In the genomic region with DNA sequence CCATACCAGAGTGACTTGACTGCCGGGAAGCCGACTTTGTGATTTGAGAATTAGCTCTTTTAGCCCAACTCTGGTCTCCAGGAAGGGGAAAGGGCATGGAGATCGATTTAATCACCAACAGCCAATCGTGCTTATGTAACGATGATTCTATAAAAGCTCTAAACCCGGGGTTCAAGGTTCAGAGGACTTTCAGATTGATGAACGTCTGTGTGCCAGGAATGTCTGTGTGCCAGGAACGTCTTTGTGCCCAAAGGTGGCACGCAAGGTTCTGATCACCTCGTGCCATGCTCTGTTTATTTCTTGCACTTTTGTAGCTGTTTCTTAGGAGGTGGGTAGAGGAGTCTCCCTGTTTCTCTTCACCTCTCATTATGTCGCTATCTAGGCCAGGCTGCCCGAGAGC, we compare ENCODE assay signal across 29 mouse cellular contexts. TPM values are rescaled to one million over a fixed set of nuclear protein-coding genes. Genes with fewer than 3 reads are reported as not detected.
DNase-seq lines count a peak whose midpoint lies in the region; ATAC-seq and TF ChIP-seq lines count a peak whose summit lies in the region.
"Had no signal": no experiment of that assay in that cellular context is flagged by ENCODE, and none has a peak within 500 bp of the region (broad histone marks: within the 10 kb centered on the region; RNA-seq: fewer than 3 reads in every experiment).

No protein-coding gene starts in this region.

- no peaks in the 10 kb centered on the region for H3K79me2 ChIP-seq in liver, adult 2 months (ENCODE audit: control insufficient read depth, insufficient read depth, low read length)

- ATAC-seq in kidney, embryonic 14.5 days (ENCODE audit: low FRiP score, low TSS enrichment): no peak
- ATAC-seq in kidney, embryonic 15.5 days (replicated peaks; ENCODE audit: low FRiP score): no peak
- no peak for ATAC-seq in liver, embryonic 11.5 days (replicated peaks; ENCODE audit: low FRiP score)
- ATAC-seq: forebrain, embryonic 13.5 days; forebrain, embryonic 16.5 days; hindbrain, embryonic 16.5 days; Patski had no signal

- no peaks in the 10 kb centered on the region for H3K27me3 ChIP-seq in kidney, embryonic 14.5 days (ENCODE audit: control insufficient read depth, insufficient read depth, low read length)
- no peaks in the 10 kb centered on the region for H3K27me3 ChIP-seq in kidney, embryonic 15.5 days
- H3K27me3 ChIP-seq in liver, adult 2 months (ENCODE audit: control insufficient read depth, insufficient read depth, low read length): no peaks in the 10 kb centered on the region
- no peaks in the 10 kb centered on the region for H3K27me3 ChIP-seq in liver, embryonic 11.5 days (replicated peaks; ENCODE audit: control insufficient read depth, insufficient read depth, low read length)
- H3K27me3 ChIP-seq: heart, embryonic 12.5 days; heart, embryonic 15.5 days; hindbrain, embryonic 13.5 days; Patski had no signal

- no peaks in the 10 kb centered on the region for H3K36me3 ChIP-seq in kidney, embryonic 14.5 days (ENCODE audit: control insufficient read depth, insufficient read depth, low read length)
- no peaks in the 10 kb centered on the region for H3K36me3 ChIP-seq in kidney, embryonic 15.5 days
- no peaks in the 10 kb centered on the region for H3K36me3 ChIP-seq in liver, adult 2 months (ENCODE audit: control insufficient read depth, insufficient read depth, low read length)
- no peaks in the 10 kb centered on the region for H3K36me3 ChIP-seq in liver, embryonic 11.5 days (ENCODE audit: control insufficient read depth, insufficient read depth, low read length)
- H3K36me3 ChIP-seq: forebrain, embryonic 10.5 days; G1E; heart, embryonic 15.5 days; hindbrain, embryonic 10.5 days; hindbrain, embryonic 13.5 days had no signal

- no peak overlapping the region for H3K4me2 ChIP-seq in kidney, embryonic 14.5 days (replicated peaks; ENCODE audit: low read depth, low read length)
- H3K4me2 ChIP-seq in kidney, embryonic 15.5 days: no peak overlapping the region
- no peak overlapping the region for H3K4me2 ChIP-seq in liver, embryonic 11.5 days
- H3K4me2 ChIP-seq: forebrain, embryonic 13.5 days; heart, embryonic 12.5 days; heart, embryonic 15.5 days; hindbrain, embryonic 13.5 days had no signal

- DNase-seq in kidney, adult 11 months: peak; percentile 12
- DNase-seq in kidney, adult 8-10 months: peak; percentile 38 to 48
- peak; percentile 98 for DNase-seq in liver, adult 2 months (ENCODE audit: extremely low read depth, low read depth, low spot score)
- DNase-seq in liver, embryonic 11.5 days (ENCODE audit: low spot score): no peak
- DNase-seq: adrenal gland, postnatal 10 days; adrenal gland, postnatal 36 days; B cell, adult 2 months; cerebellum, adult 18-20 months; cerebellum, adult 9-10 months; cerebellum, postnatal 14 days; gastrocnemius, postnatal 10 days; gastrocnemius, postnatal 36 days; heart, postnatal 10 days; heart, postnatal 36 days had no signal

- TF ChIP-seq CTCF in liver, adult 2 months (IDR thresholded peaks at IDR 0.05; ENCODE audit: low read depth, low read length): no peak

- H3K4me3 ChIP-seq in kidney, embryonic 14.5 days (ENCODE audit: low read length): no peak overlapping the region
- no peak overlapping the region for H3K4me3 ChIP-seq in kidney, embryonic 15.5 days (replicated peaks)
- no peak overlapping the region for H3K4me3 ChIP-seq in liver, adult 2 months (ENCODE audit: insufficient read depth, low read depth, low read length)
- H3K4me3 ChIP-seq in liver, embryonic 11.5 days (ENCODE audit: low read depth, low read length): no peak overlapping the region
- H3K4me3 ChIP-seq: forebrain, embryonic 10.5 days; forebrain, embryonic 13.5 days; heart, embryonic 12.5 days; heart, embryonic 15.5 days; hindbrain, embryonic 10.5 days; hindbrain, embryonic 13.5 days had no signal

- TF ChIP-seq POLR2A in liver, adult 2 months (IDR thresholded peaks at IDR 0.05; ENCODE audit: extremely low read depth, insufficient read depth, low read length): no peak

- no peak overlapping the region for H3K27ac ChIP-seq in kidney, embryonic 14.5 days (ENCODE audit: low read depth, low read length)
- no peak overlapping the region for H3K27ac ChIP-seq in kidney, embryonic 15.5 days
- peak overlapping the region; percentile 83 for H3K27ac ChIP-seq in liver, adult 2 months (replicated peaks; ENCODE audit: insufficient read depth, low read depth, low read length)
- H3K27ac ChIP-seq in liver, embryonic 11.5 days (ENCODE audit: low read depth, low read length): no peak overlapping the region
- H3K27ac ChIP-seq: forebrain, embryonic 10.5 days; forebrain, embryonic 13.5 days; heart, embryonic 15.5 days; hindbrain, embryonic 10.5 days; hindbrain, embryonic 13.5 days had no signal

- no peaks in the 10 kb centered on the region for H3K4me1 ChIP-seq in kidney, embryonic 14.5 days (ENCODE audit: control insufficient read depth, insufficient read depth, low read length)
- peaks cover 7% of the 10 kb centered on the region for H3K4me1 ChIP-seq in kidney, embryonic 15.5 days
- peaks cover 15% of the 10 kb centered on the region for H3K4me1 ChIP-seq in liver, adult 2 months (ENCODE audit: control insufficient read depth, insufficient read depth, low read length)
- no peaks in the 10 kb centered on the region for H3K4me1 ChIP-seq in liver, embryonic 11.5 days (replicated peaks; ENCODE audit: control insufficient read depth, insufficient read depth, low read length)
- H3K4me1 ChIP-seq: forebrain, embryonic 13.5 days; hindbrain, embryonic 10.5 days; hindbrain, embryonic 13.5 days had no signal

- H3K9ac ChIP-seq in kidney, embryonic 14.5 days (ENCODE audit: low read depth, low read length): no peak overlapping the region; the same call in 1 of the 2 replicates
- H3K9ac ChIP-seq in kidney, embryonic 15.5 days: no peak overlapping the region
- peak overlapping the region; percentile 27 for H3K9ac ChIP-seq in liver, adult 2 months (ENCODE audit: low read depth, low read length)
- no peak overlapping the region for H3K9ac ChIP-seq in liver, embryonic 11.5 days (ENCODE audit: low read depth, low read length)
- H3K9ac ChIP-seq: forebrain, embryonic 13.5 days; heart, embryonic 12.5 days; heart, embryonic 15.5 days; hindbrain, embryonic 13.5 days had no signal

- whole genome bisulfite sequencing in kidney, embryonic 14.5 days: 89% methylated on average over 12 of the region's 12 CpGs
- 88% methylated on average over 12 of the region's 12 CpGs for WGBS in kidney, embryonic 15.5 days
- WGBS in liver, adult 2 months: 26% methylated on average over 12 of the region's 12 CpGs
- WGBS in liver, embryonic 11.5 days: 80% methylated on average over 12 of the region's 12 CpGs

- no peaks in the 10 kb centered on the region for H3K9me3 ChIP-seq in kidney, embryonic 14.5 days (ENCODE audit: control insufficient read depth, low read length)
- no peaks in the 10 kb centered on the region for H3K9me3 ChIP-seq in kidney, embryonic 15.5 days (replicated peaks)
- no peaks in the 10 kb centered on the region for H3K9me3 ChIP-seq in liver, embryonic 11.5 days (ENCODE audit: control insufficient read depth, low read length)
- H3K9me3 ChIP-seq: forebrain, embryonic 10.5 days; forebrain, embryonic 13.5 days; G1E; heart, embryonic 12.5 days; heart, embryonic 15.5 days; hindbrain, embryonic 10.5 days; hindbrain, embryonic 13.5 days had no signal

RNA-seq across cellular contexts. Expression of a gene that starts 18.4 kb away (rescaled TPM):
- 0.24 TPM in 1 of 2 replicates, not detected in the other for polyA plus RNA-seq in kidney, embryonic 14.5 days (2014; fragmentation: Nextera tagmentation; extraction: Ambion mirVana)
- polyA plus RNA-seq in kidney, embryonic 15.5 days (2015; fragmentation: Nextera tagmentation; extraction: Ambion mirVana): 0.86 and 0.99 TPM in 2 replicates
- total RNA-seq in liver, adult 2 months (2014; rRNA removed): 0.07 and 0.09 TPM in 2 replicates
- polyA plus RNA-seq in liver, adult 2 months (2012; rRNA removed): 0.27 and 0.83 TPM in 2 replicates
- 0.14 TPM in 1 of 2 replicates, not detected in the other for polyA plus RNA-seq in liver, embryonic 11.5 days (2014; fragmentation: Nextera tagmentation; extraction: Ambion mirVana)
- total RNA-seq: G1E had no signal
- polyA plus RNA-seq: forebrain, embryonic 16.5 days; G1E had no signal

RNA-seq across cellular contexts. Expression of a gene that starts 18.5 kb away (rescaled TPM):
- 291 and 322 TPM in 2 replicates for polyA plus RNA-seq in kidney, embryonic 14.5 days (2014; fragmentation: Nextera tagmentation; extraction: Ambion mirVana)
- polyA plus RNA-seq in kidney, embryonic 15.5 days (2015; fragmentation: Nextera tagmentation; extraction: Ambion mirVana): 307 and 309 TPM in 2 replicates
- 194 and 217 TPM in 2 replicates for total RNA-seq in liver, adult 2 months (2014; rRNA removed)
- 375 and 403 TPM in 2 replicates for polyA plus RNA-seq in liver, adult 2 months (2012; rRNA removed)
- polyA plus RNA-seq in liver, embryonic 11.5 days (2014; fragmentation: Nextera tagmentation; extraction: Ambion mirVana): 261 and 281 TPM in 2 replicates

RNA-seq across cellular contexts. Expression of a gene that starts 27.2 kb away (rescaled TPM):
- polyA plus RNA-seq in kidney, embryonic 14.5 days (2014; fragmentation: Nextera tagmentation; extraction: Ambion mirVana): 2.1 and 2.6 TPM in 2 replicates
- polyA plus RNA-seq in kidney, embryonic 15.5 days (2015; fragmentation: Nextera tagmentation; extraction: Ambion mirVana): 2.8 and 4.0 TPM in 2 replicates
- total RNA-seq in liver, adult 2 months (2014; rRNA removed): 3.8 and 10.0 TPM in 2 replicates
- polyA plus RNA-seq in liver, adult 2 months (2012; rRNA removed): 10.5 and 15.0 TPM in 2 replicates
- 1.2 and 1.9 TPM in 2 replicates for polyA plus RNA-seq in liver, embryonic 11.5 days (2014; fragmentation: Nextera tagmentation; extraction: Ambion mirVana)
- total RNA-seq: CH12.LX had no signal
- polyA plus RNA-seq: G1E had no signal

RNA-seq across cellular contexts. Expression of a gene that starts 44.9 kb away (rescaled TPM):
- polyA plus RNA-seq in kidney, embryonic 14.5 days (2014; fragmentation: Nextera tagmentation; extraction: Ambion mirVana): 0.24 and 0.27 TPM in 2 replicates
- polyA plus RNA-seq in kidney, embryonic 15.5 days (2015; fragmentation: Nextera tagmentation; extraction: Ambion mirVana): 0.26 and 0.81 TPM in 2 replicates
- 178 and 264 TPM in 2 replicates for total RNA-seq in liver, adult 2 months (2014; rRNA removed)
- 215 and 229 TPM in 2 replicates for polyA plus RNA-seq in liver, adult 2 months (2012; rRNA removed)
- polyA plus RNA-seq in liver, embryonic 11.5 days (2014; fragmentation: Nextera tagmentation; extraction: Ambion mirVana): 0.16 TPM in 2 replicates
- total RNA-seq: adrenal gland, adult 18-20 months; gastrocnemius, adult 18-20 months; gastrocnemius, postnatal 10 days; gastrocnemius, postnatal 36 days; heart, postnatal 10 days had no signal
- polyA plus RNA-seq: G1E had no signal

RNA-seq across cellular contexts. Expression of a gene that starts 53.4 kb away (rescaled TPM):
- polyA plus RNA-seq in kidney, embryonic 14.5 days (2014; fragmentation: Nextera tagmentation; extraction: Ambion mirVana): 31.3 and 36.4 TPM in 2 replicates
- 35.1 and 35.4 TPM in 2 replicates for polyA plus RNA-seq in kidney, embryonic 15.5 days (2015; fragmentation: Nextera tagmentation; extraction: Ambion mirVana)
- 5.5 and 10.7 TPM in 2 replicates for total RNA-seq in liver, adult 2 months (2014; rRNA removed)
- polyA plus RNA-seq in liver, adult 2 months (2012; rRNA removed): 6.7 and 9.7 TPM in 2 replicates
- 32.3 and 32.4 TPM in 2 replicates for polyA plus RNA-seq in liver, embryonic 11.5 days (2014; fragmentation: Nextera tagmentation; extraction: Ambion mirVana)
